Mouse (Mus musculus): ENCODE measurements around the gene Tyk2.

Gene Tyk2

DNA sequence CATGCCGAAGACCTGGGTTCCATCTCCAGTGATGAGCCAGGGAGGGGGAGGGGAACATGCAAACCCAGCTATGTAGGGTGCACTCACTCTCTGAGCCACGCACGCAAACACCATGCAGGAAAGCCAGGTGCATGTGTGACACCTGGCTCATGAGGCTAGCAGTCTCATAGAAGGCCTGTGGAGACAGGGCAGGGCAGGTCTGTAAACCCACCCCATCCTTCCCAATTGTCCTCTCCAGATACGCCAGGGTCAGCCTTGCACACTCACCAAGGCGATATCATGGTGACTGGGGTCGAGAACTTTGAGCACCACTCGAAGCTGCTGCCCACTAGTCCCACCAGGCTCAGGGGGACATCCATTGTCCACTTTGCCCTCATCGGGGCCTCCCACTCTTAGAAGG is 15.9 kb downstream of the Tyk2 start:
- DNase-seq (ENCODE audit: low spot score in 2 of 2), result no peak

GRCm38 (mm10) chr9:21114190-21114589 is 16.9 kb downstream of the Tyk2 start:
- DNase-seq (ENCODE audit: low spot score in 2 of 2), result no peak

GRCm38 (mm10) chr9:21113751-21114150 is 17.3 kb downstream of the Tyk2 start:
- no peak for DNase-seq (ENCODE audit: low spot score in 2 of 2)

DNA sequence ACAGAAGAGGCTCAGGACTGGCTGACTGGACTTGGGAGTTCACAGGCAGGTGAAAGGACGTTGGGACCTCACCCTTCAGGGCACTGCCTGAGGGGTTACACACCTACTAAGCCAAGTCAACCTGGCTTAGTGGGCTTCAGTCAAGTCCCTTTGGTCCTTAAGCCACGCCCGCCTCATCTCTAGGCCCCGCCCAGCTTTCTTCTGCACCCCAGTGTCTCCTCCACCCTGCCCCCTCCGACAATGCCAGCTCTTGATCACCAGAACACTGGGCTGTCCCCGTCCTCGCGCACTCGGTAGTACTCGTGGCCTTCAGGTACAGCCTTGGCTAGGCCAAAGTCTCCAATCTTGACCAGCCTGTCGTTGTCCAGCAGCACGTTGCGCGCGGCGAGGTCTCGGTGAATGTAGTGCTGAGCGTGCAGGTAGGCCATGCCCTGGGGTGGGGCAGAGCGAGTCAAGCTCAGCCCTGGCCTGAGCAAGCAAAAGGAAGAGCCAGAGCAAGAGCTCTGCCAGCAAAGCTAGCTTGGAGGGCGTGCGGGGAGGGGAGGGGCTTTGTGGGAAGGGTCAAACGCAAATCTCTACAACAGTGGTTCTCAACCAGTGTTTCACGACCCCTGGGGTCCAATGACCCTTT is 23.3 kb downstream of the Tyk2 start:
- DNase-seq (ENCODE audit: low spot score in 2 of 2), result no peak

DNA sequence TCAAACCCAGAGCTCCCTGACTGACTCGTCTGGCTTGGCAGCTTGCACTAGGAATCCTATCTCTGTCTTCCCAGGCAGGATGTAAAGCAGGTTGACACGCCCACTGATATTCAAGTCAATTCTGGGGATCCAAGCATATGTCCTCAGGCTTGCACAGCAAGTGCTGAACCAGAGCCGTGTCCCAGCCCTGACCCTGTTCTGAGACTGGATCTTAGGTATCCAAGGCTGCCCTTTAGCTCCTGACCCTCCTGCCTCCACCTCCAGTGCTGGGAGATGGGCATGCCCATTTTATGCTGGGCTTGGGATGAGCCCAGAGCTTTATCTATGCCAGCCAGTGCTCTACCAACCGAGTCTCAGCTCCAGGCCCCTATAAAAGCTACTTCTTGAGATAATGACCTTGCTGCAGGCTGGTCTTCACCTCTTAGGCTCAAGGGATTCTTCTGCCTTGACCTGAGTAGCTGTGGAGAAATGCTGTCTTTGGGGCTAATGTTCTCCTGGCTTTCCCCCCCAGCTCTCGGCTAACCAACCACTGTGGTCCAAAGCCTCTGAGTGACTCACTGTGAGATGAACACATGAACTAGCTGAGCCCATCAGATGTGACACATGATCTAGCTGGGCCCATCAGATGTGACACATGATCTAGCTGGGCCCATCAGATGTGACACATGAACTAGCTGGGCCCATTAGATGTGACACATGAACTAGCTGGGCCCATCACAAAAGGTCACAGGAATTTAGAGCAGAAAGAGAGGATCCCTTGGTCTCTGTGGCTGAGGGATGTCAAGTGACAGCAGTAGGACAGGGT is 25.1 kb downstream of the Tyk2 start:
- DNase-seq (ENCODE audit: low spot score in 2 of 2), result no peak

GRCm38 (mm10) chr9:21104814-21105213 is 26.2 kb downstream of the Tyk2 start:
- no peak for DNase-seq (ENCODE audit: low spot score in 2 of 2)

DNA sequence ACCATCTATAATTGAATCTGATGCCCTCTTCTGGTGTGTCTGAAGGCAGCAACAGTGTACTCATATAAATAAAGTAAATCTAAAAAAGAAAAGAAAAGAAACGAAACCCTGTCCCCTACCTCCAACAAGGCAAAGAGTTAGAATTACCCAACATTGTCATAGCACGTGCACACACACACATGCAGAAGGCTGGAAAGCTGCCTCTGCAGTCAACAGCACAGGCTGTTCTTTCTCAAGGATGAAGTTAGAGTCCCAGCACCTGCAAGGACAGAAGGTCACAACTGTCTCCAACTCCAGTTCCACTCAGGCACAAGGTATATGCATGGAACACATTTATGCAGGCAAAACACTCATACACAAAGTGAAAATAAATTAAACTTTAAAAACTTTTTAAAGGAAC is 29.0 kb downstream of the Tyk2 start:
- DNase-seq (ENCODE audit: low spot score in 2 of 2), result no peak

DNA sequence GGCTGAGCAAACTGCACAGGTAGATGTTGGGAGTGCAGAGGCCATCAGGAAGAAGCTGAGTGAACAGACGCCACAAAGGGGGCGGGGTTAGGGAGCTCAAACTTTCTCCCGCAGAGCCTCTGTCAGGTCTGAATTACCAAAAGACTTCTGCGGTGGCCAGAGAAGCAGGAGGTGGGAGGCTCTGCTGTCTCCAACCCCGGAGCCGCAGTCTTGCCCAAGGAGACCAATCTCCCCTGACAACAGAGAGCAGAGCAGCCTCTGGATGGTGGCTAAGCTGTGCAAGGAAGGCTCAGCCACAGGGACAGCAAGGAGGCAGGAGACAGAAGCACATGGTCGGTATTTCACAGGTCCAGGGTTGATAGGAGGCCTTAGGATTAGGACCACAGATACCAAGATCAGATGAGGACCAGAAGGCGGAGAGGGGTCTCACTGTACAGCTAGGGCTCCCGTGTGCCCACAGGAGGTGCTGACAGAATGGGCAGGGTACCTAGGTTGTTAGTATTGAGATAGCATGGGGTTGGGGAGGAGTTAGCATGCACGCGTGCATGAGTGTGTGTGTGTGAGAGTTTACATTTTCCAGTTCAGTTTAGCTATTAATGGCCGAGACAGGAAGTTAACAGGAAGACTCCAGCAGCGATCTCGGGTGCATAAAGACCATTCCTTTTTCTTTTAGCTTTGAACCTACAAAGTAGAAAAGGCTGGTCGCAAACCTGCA is 30.4 kb downstream of the Tyk2 start:
- no peak for DNase-seq (ENCODE audit: low spot score in 2 of 2)

DNA sequence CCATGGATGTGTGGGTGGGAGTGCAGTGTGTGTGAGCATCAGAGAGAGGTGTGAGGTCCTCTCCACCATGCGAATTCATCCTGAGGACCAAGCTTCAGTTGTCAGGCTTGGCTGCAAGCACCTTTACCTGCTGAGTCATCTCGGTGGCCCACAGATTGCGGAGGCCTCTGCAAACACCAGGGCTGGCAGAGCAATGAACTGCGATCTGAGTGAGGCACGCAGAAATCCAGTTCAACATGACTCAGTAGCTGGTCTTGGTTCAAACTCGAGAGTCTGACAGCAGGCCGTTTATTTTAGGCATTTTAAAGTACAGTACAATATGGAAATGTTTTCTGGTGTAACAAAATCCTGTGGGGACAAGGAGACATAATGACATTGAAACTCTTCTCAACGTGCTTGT is 33.2 kb downstream of the Tyk2 start:
- peak in 1 of 2 experiments; percentile 18 for DNase-seq (ENCODE audit: low spot score in 2 of 2)

- no peak for DNase-seq (ENCODE audit: low spot score in 2 of 2)
Observed at GRCm38 (mm10) chr9:21095958-21096357, 35.1 kb downstream of the Tyk2 start.

- DNase-seq (ENCODE audit: low spot score in 2 of 2), result no peak
Observed at GRCm38 (mm10) chr9:21093423-21093822, 37.6 kb downstream of the Tyk2 start.

DNA sequence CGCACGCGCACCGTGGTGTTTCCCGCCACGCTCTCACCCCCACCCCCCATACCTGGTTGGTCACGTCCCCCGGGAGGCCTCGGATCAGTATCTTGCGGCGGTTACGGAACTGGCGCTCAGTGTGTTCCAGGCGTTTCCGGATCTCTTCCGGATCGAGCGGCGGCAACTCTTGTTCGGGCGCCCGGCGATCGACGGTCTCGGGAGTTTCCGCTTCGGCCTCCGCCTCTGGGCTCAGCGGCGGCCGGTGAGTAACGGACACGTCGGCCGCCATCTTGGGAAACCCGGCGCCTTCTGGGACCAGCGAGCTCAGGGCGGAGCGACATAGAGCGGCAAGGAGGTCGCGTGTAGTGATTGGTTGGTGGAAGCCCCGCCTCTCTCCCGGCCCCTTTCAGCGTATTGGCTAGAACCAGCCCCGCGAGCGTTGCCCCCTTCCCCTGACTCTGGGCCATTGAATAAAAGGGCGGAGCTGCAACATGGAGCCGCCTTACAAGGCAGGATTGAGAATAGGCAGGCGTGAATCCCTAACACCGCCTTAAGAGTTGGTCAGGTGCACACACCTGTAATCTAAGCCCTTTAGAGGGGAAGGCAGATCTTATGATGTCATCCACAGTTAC is 39.2 kb downstream of the Tyk2 start, which contains the start of the genes Gm38431 and Raver1:
Gene Gm38431 (minus strand): TSS at position 291 of the 614 bp plus-strand sequence.
Gene Raver1 (minus strand): TSS at position 302 of the 614 bp plus-strand sequence.
- peak; percentile 97 to 98 for DNase-seq (ENCODE audit: low spot score in 2 of 2)

- no peak for DNase-seq (ENCODE audit: low spot score in 2 of 2)
Observed at GRCm38 (mm10) chr9:21090972-21091706, 39.9 kb downstream of the Tyk2 start.

GRCm38 (mm10) chr9:21090537-21090936 is 40.5 kb downstream of the Tyk2 start:
- no peak for DNase-seq (ENCODE audit: low spot score in 2 of 2)

DNA sequence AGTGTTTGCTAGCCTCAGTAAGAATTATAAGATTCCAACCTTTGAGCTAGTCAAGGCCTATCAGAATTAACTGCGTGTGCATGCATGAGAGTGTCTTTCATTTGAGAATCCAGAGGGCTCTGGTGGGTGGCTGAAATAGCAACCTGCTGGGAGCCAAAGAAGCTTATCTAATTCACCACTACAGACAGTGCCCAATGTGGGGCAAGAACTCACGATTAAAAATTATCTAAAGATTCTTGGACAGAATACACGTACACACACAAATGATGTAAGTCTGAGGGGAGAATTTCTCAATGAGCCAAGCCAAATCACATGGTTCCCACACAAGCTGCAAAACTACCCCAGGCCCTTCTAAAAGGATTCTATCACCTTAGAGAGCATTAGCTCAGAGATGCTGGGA is 47.7 kb downstream of the Tyk2 start:
- no peak for DNase-seq (ENCODE audit: low spot score in 2 of 2)

DNA sequence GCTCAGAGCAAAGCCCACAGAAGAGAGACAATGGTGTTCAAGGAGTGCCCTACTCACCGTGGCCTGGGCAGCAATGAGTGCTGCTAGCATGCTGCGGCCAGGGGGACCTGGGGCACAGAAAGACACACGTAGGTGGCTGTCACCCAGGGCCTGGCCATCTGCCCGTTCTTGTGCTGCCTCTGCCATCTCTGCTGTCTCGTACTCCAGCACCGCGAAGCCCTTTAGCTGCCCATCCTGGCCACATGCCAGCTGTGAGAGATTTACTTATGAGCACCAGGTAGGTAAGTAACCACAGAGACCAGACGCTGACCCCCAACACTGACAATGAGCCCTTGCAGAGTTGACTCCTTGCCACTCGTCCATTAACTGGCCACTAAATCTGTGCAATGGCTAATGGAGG is 49.9 kb downstream of the Tyk2 start:
- no peak for DNase-seq (ENCODE audit: low spot score in 2 of 2)

GRCm38 (mm10) chr9:21075625-21076024 is 55.4 kb downstream of the Tyk2 start:
- DNase-seq (ENCODE audit: low spot score in 2 of 2), result no peak

GRCm38 (mm10) chr9:21074173-21074572 is 56.9 kb downstream of the Tyk2 start:
- no peak for DNase-seq (ENCODE audit: low spot score in 2 of 2)

GRCm38 (mm10) chr9:21073044-21073840 is 57.8 kb downstream of the Tyk2 start, which contains the start of the genes Gm49373 and Fdx1l:
Gene Gm49373 (minus strand): TSS chr9:21073096.
Gene Fdx1l (minus strand): TSS chr9:21073614.
- DNase-seq (ENCODE audit: low spot score in 2 of 2), result peak; percentile 90 to 92

DNA sequence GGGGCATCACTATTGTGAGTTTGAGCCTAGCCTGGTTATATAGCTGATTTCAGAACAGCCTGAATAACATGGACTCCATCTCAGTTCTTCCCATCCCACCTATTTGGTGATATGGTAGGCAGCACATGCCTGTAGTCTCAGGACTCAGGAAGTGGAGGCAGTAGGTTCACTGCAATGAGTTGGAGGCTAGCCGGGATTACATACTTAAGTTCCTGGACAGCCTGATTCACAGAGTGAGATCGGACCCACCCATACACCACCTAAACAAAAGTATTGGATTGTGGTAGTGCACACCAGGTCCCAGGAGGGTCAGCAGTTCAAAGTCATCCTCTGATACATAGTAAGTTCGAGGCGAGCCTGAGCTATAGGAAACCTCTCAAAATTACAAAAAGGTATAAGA is 58.4 kb downstream of the Tyk2 start:
- no peak for DNase-seq (ENCODE audit: low spot score in 2 of 2)

All from heart, adult 9 months (tissue).